Mouse (Mus musculus) lung, postnatal 0 days (tissue): ENCODE results near the gene Iscu.

Experiments
- CTCF ChIP-seq: IDR thresholded peaks from 2 replicates; pipeline ENCODE4 v1.5.1; 2016; ENCODE audit warnings: antibody characterized with exemption, mild to moderate bottlenecking
- EP300 ChIP-seq: IDR thresholded peaks from 2 replicates; pipeline ENCODE4 v1.6.1; 2016; ENCODE audit warnings: antibody characterized with exemption, mild to moderate bottlenecking, control low read depth

DNA sequence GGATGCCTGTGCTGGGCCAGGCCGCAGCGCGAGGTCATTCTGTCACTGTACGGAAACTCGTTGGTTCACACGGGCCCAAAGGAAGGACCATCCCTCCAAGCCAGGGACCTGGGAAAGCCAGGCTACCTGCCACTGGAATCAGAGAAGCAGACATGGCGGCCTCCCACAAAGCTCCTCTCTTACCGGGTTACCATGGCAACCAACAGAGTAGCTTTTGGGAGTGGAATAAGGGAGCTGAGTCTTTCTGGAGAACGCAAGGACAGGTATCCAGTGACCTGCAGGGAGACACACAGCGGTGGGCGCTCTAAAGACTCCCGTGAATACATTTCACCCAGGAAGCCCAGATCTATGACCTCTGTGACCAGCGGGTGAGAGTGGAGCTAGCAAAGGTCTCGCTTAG lies 46.0 kb downstream of the Iscu start:
- TF ChIP-seq CTCF (no peak), EP300 (no peak)
